25 mouse cellular contexts compared by ENCODE assay signal in the genomic region with DNA sequence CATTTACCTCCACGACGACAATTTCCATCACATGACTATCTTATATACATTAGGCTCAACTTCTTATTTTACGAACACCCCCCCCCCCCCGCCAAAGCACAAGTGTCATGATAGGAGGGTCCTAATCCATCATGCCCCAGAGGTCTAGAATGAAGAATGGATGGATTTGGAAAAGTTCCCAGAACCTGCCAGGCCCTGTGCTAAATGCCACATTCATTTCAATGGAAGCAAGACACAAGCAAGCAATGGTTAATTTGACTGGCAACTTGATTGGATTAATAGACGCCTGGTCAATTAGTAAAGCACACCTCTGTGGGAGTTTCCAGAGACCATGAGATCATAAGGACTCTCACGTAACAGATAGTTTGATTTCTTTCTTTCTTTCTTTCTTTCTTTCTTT. TPM values are rescaled to one million over a fixed set of nuclear protein-coding genes. Genes with fewer than 3 reads are reported as not detected.
DNase-seq lines count a peak whose midpoint lies in the region; ATAC-seq and TF ChIP-seq lines count a peak whose summit lies in the region.
"Had no signal": no experiment of that assay in that cellular context is flagged by ENCODE, and none has a peak within 500 bp of the region (broad histone marks: within the 10 kb centered on the region; RNA-seq: fewer than 3 reads in every experiment).

No protein-coding gene starts in this region.

- 0 out of 2 replicates have a peak overlapping the region, but pooled peaks have one; percentile 83 for H3K27ac ChIP-seq in forebrain, embryonic 10.5 days
- no peak overlapping the region for H3K27ac ChIP-seq in forebrain, postnatal 0 days (ENCODE audit: low read depth, low read length)
- no peak overlapping the region for H3K27ac ChIP-seq in midbrain, embryonic 14.5 days (replicated peaks; ENCODE audit: low read depth, low read length)
- no peak overlapping the region for H3K27ac ChIP-seq in midbrain, embryonic 13.5 days
- peak overlapping the region; percentile 51 for H3K27ac ChIP-seq in forebrain, embryonic 15.5 days (replicated peaks)
- H3K27ac ChIP-seq: heart, embryonic 10.5 days; heart, embryonic 13.5 days; hindbrain, embryonic 15.5 days; intestine, embryonic 15.5 days had no signal

- H3K9me3 ChIP-seq in forebrain, embryonic 10.5 days, result no peaks in the 10 kb centered on the region
- H3K9me3 ChIP-seq in forebrain, postnatal 0 days (ENCODE audit: low read length), result no peaks in the 10 kb centered on the region
- H3K9me3 ChIP-seq in midbrain, embryonic 14.5 days (ENCODE audit: control insufficient read depth, low read length), result no peaks in the 10 kb centered on the region
- H3K9me3 ChIP-seq in midbrain, embryonic 13.5 days, result no peaks in the 10 kb centered on the region
- no peaks in the 10 kb centered on the region for H3K9me3 ChIP-seq in forebrain, embryonic 15.5 days
- H3K9me3 ChIP-seq: heart, embryonic 10.5 days; heart, embryonic 13.5 days; hindbrain, embryonic 15.5 days; intestine, embryonic 15.5 days had no signal

- H3K4me1 ChIP-seq in forebrain, embryonic 10.5 days, result peaks cover 63% of the 10 kb centered on the region
- H3K4me1 ChIP-seq in forebrain, postnatal 0 days (ENCODE audit: insufficient read depth), result peaks cover 6% of the 10 kb centered on the region; the same call in 1 of the 2 replicates
- peaks cover 24% of the 10 kb centered on the region for H3K4me1 ChIP-seq in midbrain, embryonic 14.5 days (ENCODE audit: control insufficient read depth, insufficient read depth, low read length)
- peaks cover 34% of the 10 kb centered on the region for H3K4me1 ChIP-seq in midbrain, embryonic 13.5 days (replicated peaks)
- peaks cover 60% of the 10 kb centered on the region for H3K4me1 ChIP-seq in forebrain, embryonic 15.5 days

- H3K4me3 ChIP-seq in forebrain, embryonic 10.5 days, result no peak overlapping the region
- H3K4me3 ChIP-seq in forebrain, postnatal 0 days (ENCODE audit: low read depth, low read length), result no peak overlapping the region
- no peak overlapping the region for H3K4me3 ChIP-seq in midbrain, embryonic 14.5 days (replicated peaks; ENCODE audit: low read depth, low read length)
- H3K4me3 ChIP-seq in midbrain, embryonic 13.5 days (replicated peaks), result no peak overlapping the region
- H3K4me3 ChIP-seq in forebrain, embryonic 15.5 days, result no peak overlapping the region
- H3K4me3 ChIP-seq: heart, embryonic 10.5 days; heart, embryonic 13.5 days; hindbrain, embryonic 15.5 days; intestine, embryonic 15.5 days had no signal

- H3K36me3 ChIP-seq in forebrain, embryonic 10.5 days (replicated peaks), result no peaks in the 10 kb centered on the region
- H3K36me3 ChIP-seq in forebrain, postnatal 0 days (ENCODE audit: insufficient read depth), result no peaks in the 10 kb centered on the region
- H3K36me3 ChIP-seq in midbrain, embryonic 14.5 days (ENCODE audit: control insufficient read depth, insufficient read depth, low read length), result no peaks in the 10 kb centered on the region
- H3K36me3 ChIP-seq in midbrain, embryonic 13.5 days, result no peaks in the 10 kb centered on the region
- H3K36me3 ChIP-seq in forebrain, embryonic 15.5 days, result no peaks in the 10 kb centered on the region
- H3K36me3 ChIP-seq: heart, embryonic 10.5 days; heart, embryonic 13.5 days; hindbrain, embryonic 15.5 days; intestine, embryonic 15.5 days had no signal

- no peak for TF ChIP-seq CTCF in forebrain, postnatal 0 days (IDR thresholded peaks at IDR 0.05; ENCODE audit: low read depth)
- no peak for TF ChIP-seq CTCF in brain, embryonic 14.5 days (IDR thresholded peaks at IDR 0.05; ENCODE audit: borderline replicate concordance, extremely low read depth, insufficient read depth, insufficient read length)

- TF ChIP-seq POLR2A in brain, embryonic 14.5 days (IDR thresholded peaks at IDR 0.05; ENCODE audit: borderline replicate concordance, extremely low read depth, insufficient read depth, insufficient read length, poor library complexity, severe bottlenecking), result no peak

- no peak overlapping the region for H3K9ac ChIP-seq in forebrain, postnatal 0 days
- no peak overlapping the region for H3K9ac ChIP-seq in midbrain, embryonic 14.5 days (replicated peaks; ENCODE audit: low read length)
- H3K9ac ChIP-seq in midbrain, embryonic 13.5 days (replicated peaks), result no peak overlapping the region
- H3K9ac ChIP-seq in forebrain, embryonic 15.5 days (replicated peaks), result no peak overlapping the region
- H3K9ac ChIP-seq: heart, embryonic 13.5 days; hindbrain, embryonic 15.5 days; intestine, embryonic 15.5 days had no signal

- H3K27me3 ChIP-seq in forebrain, embryonic 10.5 days (ENCODE audit: poor library complexity, severe bottlenecking), result peaks cover 21% of the 10 kb centered on the region; the same call in 1 of the 2 replicates
- H3K27me3 ChIP-seq in forebrain, postnatal 0 days (ENCODE audit: insufficient read depth, low read length), result no peaks in the 10 kb centered on the region
- H3K27me3 ChIP-seq in midbrain, embryonic 14.5 days (ENCODE audit: control insufficient read depth, insufficient read depth, low read length), result no peaks in the 10 kb centered on the region
- H3K27me3 ChIP-seq in midbrain, embryonic 13.5 days, result peaks cover 5% of the 10 kb centered on the region; the same call in 1 of the 2 replicates
- no peaks in the 10 kb centered on the region for H3K27me3 ChIP-seq in forebrain, embryonic 15.5 days
- H3K27me3 ChIP-seq: hindbrain, embryonic 15.5 days; intestine, embryonic 15.5 days had no signal

- ATAC-seq in forebrain, postnatal 0 days, result no peak
- ATAC-seq in midbrain, embryonic 14.5 days (ENCODE audit: low FRiP score, low TSS enrichment), result no peak
- ATAC-seq in midbrain, embryonic 13.5 days, result no peak
- ATAC-seq in forebrain, embryonic 15.5 days (replicated peaks), result no peak; the same call in 1 of the 2 replicates
- ATAC-seq: activated CD4-positive, CD25-positive, alpha-beta regulatory T cell, adult 4 months; intestine, embryonic 15.5 days had no signal

- H3K4me2 ChIP-seq in forebrain, postnatal 0 days (ENCODE audit: low read depth), result no peak overlapping the region
- H3K4me2 ChIP-seq in midbrain, embryonic 14.5 days (ENCODE audit: low read length), result no peak overlapping the region
- no peak overlapping the region for H3K4me2 ChIP-seq in midbrain, embryonic 13.5 days (replicated peaks)
- H3K4me2 ChIP-seq in forebrain, embryonic 15.5 days (replicated peaks), result no peak overlapping the region
- H3K4me2 ChIP-seq: heart, embryonic 13.5 days; hindbrain, embryonic 15.5 days; intestine, embryonic 15.5 days had no signal

- 78% methylated on average over 6 of the region's 6 CpGs for WGBS in forebrain, embryonic 10.5 days
- WGBS in forebrain, postnatal 0 days, result 29% methylated on average over 6 of the region's 6 CpGs
- 65% methylated on average over 6 of the region's 6 CpGs for WGBS in midbrain, embryonic 14.5 days
- 64% methylated on average over 6 of the region's 6 CpGs for WGBS in midbrain, embryonic 13.5 days
- 13% methylated on average over 6 of the region's 6 CpGs for WGBS in forebrain, embryonic 15.5 days

- no peak for DNase-seq in forebrain, embryonic 10.5 days (ENCODE audit: extremely low spot score, low spot score)
- no peak for DNase-seq in forebrain, postnatal 0 days
- DNase-seq in midbrain, embryonic 14.5 days, result peak; percentile 59
- DNase-seq in brain, embryonic 14.5 days (ENCODE audit: low read depth), result peak; percentile 94
- no peak for DNase-seq in lung, postnatal 4 days
- DNase-seq in heart, adult 9 months (ENCODE audit: low spot score in 2 of 2), result no peak
- DNase-seq: adrenal gland, adult 8-10 months; adrenal gland, postnatal 25 days; cerebellum, adult 18-20 months; cerebellum, adult 9-10 months; cerebellum, postnatal 14 days; gastrocnemius, postnatal 25 days; heart, adult 18-20 months; heart, postnatal 14 days; heart, postnatal 4 days had no signal

RNA-seq across cellular contexts. Expression of a gene that starts 11.4 kb away (rescaled TPM):
- not detected in 2 replicates for polyA plus RNA-seq in forebrain, embryonic 10.5 days (2016; fragmentation: Nextera tagmentation; extraction: Ambion mirVana)
- total RNA-seq in forebrain, postnatal 0 days (2014; rRNA removed), result 0.15 and 0.38 TPM in 2 replicates
- 0.45 and 0.84 TPM in 2 replicates for polyA plus RNA-seq in forebrain, postnatal 0 days (2015; fragmentation: Nextera tagmentation; extraction: Ambion mirVana)
- polyA plus RNA-seq in midbrain, embryonic 14.5 days (2014; fragmentation: Nextera tagmentation; extraction: Ambion mirVana), result 0.30 TPM in 1 of 2 replicates, not detected in the other
- polyA plus RNA-seq in midbrain, embryonic 13.5 days (2015; fragmentation: Nextera tagmentation; extraction: Ambion mirVana), result 0.11 TPM in 1 of 2 replicates, not detected in the other
- polyA plus RNA-seq in brain, embryonic 14.5 days (2012; rRNA removed), result 0.37 and 0.42 TPM in 2 replicates
- 0.46 and 0.75 TPM in 2 replicates for polyA plus RNA-seq in forebrain, embryonic 15.5 days (2015; fragmentation: Nextera tagmentation; extraction: Ambion mirVana)
- total RNA-seq: adrenal gland, postnatal 25 days; gastrocnemius, adult 8-10 months; gastrocnemius, postnatal 25 days; heart, adult 18-20 months; heart, postnatal 14 days had no signal
- polyA plus RNA-seq: activated CD4-positive, CD25-positive, alpha-beta regulatory T cell, adult 4 months; embryonic facial prominence, embryonic 11.5 days; heart, embryonic 10.5 days; heart, embryonic 13.5 days; hindbrain, embryonic 11.5 days; intestine, embryonic 15.5 days had no signal

Comparison
In these comparisons a context has a peak if more than half of its experiments do, and no peak if none do; other contexts are left out.
1. H3K27ac ChIP-seq: peak in forebrain, embryonic 10.5 days (single experiment) and forebrain, embryonic 15.5 days (single experiment); none in forebrain, postnatal 0 days (single experiment), midbrain, embryonic 14.5 days (single experiment) and midbrain, embryonic 13.5 days (single experiment).
2. DNase-seq: peak in midbrain, embryonic 14.5 days (single experiment) and brain, embryonic 14.5 days (single experiment); none in forebrain, embryonic 10.5 days (single experiment), forebrain, postnatal 0 days (single experiment), lung, postnatal 4 days (0 of 2) and heart, adult 9 months (0 of 2).